Mouse (Mus musculus): ENCODE data around the gene Mybph. TPM values are rescaled to one million over a fixed set of nuclear protein-coding genes. Genes with fewer than 3 reads are reported as not detected.

The Mybph gene
- total RNA-seq, 2 experiments from 2014 or later, result not detected

DNA sequence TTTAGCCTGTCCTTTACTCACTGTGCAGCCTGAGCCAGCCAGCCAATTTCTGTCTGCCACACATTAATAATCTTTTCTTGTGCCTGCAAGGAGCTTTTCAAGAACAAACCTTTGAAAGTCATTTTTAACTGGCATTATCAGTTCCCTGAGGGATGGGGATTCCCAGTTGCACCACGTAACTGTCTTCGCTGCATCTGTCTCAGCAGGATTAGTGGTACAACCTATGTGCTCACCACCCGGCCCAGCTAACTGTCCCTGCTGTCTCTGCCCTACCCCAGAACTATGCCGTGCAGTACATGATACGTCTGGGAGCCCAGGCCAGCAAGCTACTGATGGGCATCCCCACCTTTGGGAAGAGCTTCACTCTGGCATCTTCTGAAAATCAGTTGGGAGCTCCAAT lies 5.0 kb upstream of the Mybph start:
- no peak for DNase-seq

GRCm38 (mm10) chr1:134188989-134189729 lies 4.1 kb upstream of the Mybph start:
- no peak for DNase-seq

- no peak for DNase-seq
Measured at GRCm38 (mm10) chr1:134191192-134191591, 2.1 kb upstream of the Mybph start.

- no peak for DNase-seq
Measured at GRCm38 (mm10) chr1:134192024-134192423, 1.2 kb upstream of the Mybph start.

DNA sequence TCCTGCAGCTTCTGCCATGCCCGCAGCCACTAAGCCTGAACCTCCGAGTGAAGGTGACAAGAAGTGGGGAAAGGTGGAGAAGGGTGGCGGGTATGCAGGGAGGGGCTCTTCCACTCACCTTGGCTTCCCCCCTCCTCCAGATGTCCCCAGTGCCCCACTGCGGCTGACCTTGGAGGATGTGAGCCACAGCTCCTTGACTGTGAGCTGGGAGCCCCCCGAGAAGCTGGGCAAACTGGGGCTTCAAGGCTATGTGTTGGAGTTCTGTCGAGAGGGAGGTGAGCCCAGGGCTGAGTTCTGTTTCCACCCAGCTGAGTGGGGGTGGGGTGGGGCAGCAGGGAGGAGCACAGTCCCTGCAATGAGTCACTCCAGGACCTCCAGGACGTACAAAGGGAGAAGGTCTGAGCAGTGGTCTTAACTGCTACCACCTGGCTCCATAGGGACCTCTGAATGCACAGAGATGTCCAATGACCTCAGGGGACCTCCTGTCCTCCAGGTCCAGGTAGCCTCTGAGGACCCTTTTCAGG lies 488 bp downstream of the Mybph start:
- peak; percentile 18 for DNase-seq

GRCm38 (mm10) chr1:134194298-134195022 lies 1.2 kb downstream of the Mybph start:
- DNase-seq, result no peak

GRCm38 (mm10) chr1:134195117-134195516 lies 1.9 kb downstream of the Mybph start:
- DNase-seq, result no peak

- no peak for DNase-seq
Measured at GRCm38 (mm10) chr1:134195571-134195970, 2.3 kb downstream of the Mybph start.

DNA sequence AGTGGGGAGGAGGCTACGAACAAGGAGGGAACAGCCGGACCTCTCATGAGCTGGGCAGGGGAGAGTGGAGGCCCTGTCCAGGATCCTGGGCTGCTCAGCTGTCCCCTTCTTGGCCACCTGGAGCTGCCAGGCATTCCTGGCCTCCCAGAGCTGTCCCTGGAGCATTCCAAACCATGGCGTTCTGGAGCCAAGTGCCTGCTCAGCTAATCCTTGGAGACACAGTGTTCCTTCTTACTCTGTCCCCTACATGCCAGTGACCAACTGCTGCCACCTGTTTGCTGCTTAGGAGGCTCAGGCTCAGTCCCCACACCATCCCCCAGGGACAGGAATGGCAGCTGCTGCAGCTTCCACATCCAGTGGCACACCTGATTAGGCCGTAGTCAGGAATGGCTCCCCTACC lies 2.7 kb downstream of the Mybph start:
- peak; percentile 24 for DNase-seq

GRCm38 (mm10) chr1:134196386-134196785 lies 3.1 kb downstream of the Mybph start:
- peak; percentile 82 for DNase-seq

DNA sequence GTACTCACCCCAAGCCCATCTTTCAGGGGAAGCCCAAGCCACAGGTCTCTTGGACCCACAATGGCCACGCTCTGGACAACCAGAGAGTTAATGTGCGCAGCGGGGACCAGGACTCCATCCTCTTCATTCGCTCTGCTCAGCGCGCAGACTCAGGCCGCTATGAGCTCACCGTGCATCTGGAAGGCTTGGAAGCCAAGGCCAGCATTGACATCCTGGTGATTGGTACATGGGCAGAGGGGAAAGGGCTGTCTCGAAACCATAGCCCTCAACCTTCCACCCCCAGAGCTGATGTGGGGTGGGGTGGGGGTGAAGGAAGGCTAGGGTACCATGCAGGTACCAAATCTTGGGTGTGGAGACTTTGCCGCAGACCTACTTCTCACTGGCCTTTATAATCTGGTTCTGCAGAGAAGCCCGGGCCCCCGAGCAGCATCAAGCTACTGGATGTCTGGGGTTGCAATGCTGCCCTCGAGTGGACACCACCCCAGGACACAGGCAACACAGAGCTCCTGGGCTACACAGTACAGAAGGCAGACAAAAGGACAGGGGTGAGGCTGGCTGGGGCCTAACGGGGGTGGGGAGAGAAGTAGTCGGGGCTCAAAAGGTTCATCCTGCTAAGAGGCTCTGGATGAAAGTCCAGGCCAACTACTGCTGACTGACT lies 4.2 kb downstream of the Mybph start:
- DNase-seq, result no peak

DNA sequence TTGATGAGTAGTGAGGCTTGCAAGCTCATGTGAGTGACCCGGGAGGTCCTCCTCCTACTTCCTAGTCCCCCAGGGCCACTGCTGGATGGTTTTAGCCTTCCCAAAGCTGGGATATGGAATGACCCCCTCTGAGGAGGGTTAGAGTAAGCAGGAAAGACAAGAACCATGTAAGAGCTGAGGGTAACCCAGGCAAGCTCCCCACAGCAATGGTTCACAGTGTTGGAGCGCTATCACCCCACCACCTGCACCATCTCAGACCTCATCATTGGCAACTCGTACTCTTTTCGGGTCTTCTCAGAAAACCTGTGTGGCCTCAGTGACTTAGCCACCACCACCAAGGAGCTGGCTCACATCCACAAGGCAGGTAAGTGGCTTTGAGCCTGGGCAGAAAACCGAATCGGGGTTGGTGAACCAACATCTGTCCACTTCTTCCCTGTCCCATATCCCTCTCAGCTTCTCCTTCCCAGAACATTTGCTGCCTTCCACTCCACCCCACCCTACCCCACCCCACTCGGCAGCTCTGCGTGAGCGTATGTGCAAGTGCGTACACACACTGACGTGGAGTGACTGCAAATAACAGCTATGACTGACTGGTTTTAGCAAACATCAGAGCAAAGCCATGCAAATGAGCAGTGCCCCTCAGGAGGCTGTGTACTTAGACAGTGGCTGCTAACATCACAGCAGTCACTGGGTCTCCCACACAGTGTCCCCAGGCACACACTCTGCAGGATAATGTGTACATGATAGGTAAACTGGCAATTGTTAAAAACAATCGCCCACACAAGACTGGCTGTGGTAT lies 5.1 kb downstream of the Mybph start:
- no peak for DNase-seq

GRCm38 (mm10) chr1:134200481-134200880 lies 7.2 kb downstream of the Mybph start:
- no peak for DNase-seq

DNA sequence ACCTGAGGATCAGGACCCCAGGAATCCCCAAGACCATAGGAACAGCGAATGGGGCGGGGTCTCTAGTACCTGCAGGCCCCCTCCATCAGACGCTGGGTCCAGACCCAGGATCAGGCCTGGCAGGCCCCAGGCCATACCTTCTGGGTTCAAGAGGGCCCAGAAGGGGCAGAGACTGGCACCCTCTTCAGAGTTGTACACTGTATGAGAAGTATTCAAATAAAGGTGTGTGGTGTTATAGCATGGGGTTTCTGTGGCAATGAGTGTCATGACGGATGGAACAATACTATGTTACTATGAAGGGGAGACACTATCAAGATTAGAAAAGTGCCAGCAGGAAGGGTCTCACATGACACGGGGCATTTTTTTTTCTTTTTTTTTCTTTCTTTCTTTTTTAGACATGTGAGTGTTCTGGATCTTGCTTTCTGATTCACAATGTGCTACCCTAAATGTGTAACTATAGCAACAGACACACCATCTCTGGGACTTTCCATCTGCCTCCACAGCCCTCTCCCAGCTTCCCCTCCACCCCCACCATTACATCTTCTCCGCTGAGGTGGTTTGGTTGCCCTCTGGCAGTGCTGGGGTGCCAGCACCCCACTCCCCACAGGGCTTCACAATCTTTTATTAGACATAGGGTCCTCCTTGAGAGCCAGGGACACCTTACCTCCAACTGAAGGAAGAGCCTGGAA lies 7.9 kb downstream of the Mybph start:
- no peak for DNase-seq

DNA sequence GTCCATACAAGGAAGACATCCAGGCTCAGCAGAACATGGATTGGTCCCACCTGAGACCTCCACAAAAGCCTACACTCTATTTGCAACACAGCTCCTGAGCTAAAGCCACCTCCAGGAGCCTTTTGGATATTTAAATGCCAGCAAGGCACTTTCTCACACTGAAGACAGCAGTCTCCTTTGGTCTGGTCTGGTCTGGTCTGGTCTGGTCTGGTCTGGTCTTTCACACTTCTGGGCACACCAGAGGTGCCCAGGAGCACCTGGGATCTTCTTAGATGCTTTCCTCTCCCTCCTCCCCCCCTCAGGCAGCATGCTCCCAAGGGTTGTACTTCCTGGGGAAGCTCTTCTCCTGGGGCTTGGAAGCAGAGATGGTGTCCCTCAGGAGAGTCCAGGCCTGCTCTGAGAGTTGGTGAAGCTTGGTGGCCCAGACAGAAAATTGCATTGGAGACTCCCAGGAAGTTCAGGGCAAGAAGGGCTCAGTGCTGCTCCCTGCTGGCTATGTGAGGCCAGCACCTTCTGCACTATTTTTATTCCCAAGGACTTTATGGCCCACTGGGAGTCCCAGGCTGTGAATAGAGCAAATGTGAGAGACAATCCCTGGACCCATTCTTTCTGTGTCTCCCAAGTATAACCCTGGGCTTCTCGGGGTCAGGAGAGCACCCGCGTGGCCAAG lies 8.6 kb downstream of the Mybph start:
- DNase-seq, result peak; percentile 82

DNA sequence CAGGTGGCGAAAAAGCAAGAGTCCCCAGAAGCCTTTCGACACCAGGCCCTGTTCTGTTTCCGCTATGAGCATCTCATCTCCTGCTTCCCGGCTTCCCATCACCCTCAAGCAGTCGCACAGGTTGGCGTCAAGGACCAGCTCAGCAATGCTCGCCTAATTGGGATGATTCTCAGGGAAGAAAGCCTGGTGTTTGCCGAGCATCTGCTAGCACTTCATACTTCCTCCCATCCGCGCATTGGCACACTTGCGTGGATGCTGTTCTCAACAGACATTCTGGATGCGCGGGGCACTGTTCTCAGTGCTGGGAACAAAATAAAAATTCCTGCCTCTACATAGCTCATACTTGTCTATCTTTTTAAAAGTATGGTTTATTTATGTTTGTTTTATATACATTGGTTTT lies 11.0 kb downstream of the Mybph start:
- DNase-seq, result no peak

GRCm38 (mm10) chr1:134205296-134206018 lies 12.2 kb downstream of the Mybph start:
- peak; percentile 50 for DNase-seq

GRCm38 (mm10) chr1:134206085-134206484 lies 12.8 kb downstream of the Mybph start:
- DNase-seq, result no peak

- DNase-seq, result no peak
Measured at GRCm38 (mm10) chr1:134210179-134210755, 17.0 kb downstream of the Mybph start.

DNA sequence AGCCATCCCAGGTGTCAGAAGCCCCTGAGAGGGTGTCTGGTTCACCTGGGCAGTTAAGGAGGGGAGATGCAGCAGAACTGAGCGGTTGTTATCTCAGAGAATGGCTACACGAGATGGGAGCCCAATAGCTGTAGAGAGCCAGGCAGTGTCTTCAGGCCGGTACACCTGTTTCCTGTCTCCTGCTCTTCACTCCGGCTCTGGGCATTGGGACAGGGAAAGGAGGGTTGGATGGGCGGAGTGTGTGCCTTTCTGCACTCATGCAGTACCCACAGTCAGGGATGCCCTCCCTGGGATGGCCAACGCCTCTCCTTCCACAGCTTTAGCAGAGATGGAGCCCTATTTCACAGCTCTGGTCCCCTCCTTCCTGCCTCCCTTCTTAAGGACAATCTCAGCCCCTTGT lies 17.8 kb downstream of the Mybph start:
- no peak for DNase-seq

Data from heart, postnatal 4 days (tissue).